Mouse (Mus musculus) MEL (cell line): ENCODE results near the gene Paqr6. TPM values are rescaled to one million over a fixed set of nuclear protein-coding genes. Genes with fewer than 3 reads are reported as not detected.
A peak's percentile ranks its signal among the peaks of the same experiment; 100 is the strongest.
"Not testable (repeated sequence)": the region's sequence is repeated elsewhere in the genome, so short reads cannot be mapped to it uniquely, and the experiment has no call there.

Source experiments
- DNase-seq: peaks from one replicate; pipeline ENCODE4 v3.0.0; 2011; ENCODE audit warnings: low read depth, low spot score
- H3K27ac ChIP-seq: 2 replicates; pipeline ENCODE4 v1.5.1; 2012; ENCODE audit warnings: low read depth, mild to moderate bottlenecking, control low read depth, low read length, moderate library complexity; ENCODE audit not compliant: control insufficient read depth
- H3K27me3 ChIP-seq, 2 experiments: fragments of 150-350 bp in 1 of 2; sonication (generic) in 1 of 2; 2 replicates each; pipeline ENCODE4 v1.6.1; 2012; ENCODE audit warnings: low read length in 2 of 2, mild to moderate bottlenecking in 2 of 2, improper control_type of control experiment in 1 of 2, moderate library complexity in 1 of 2; ENCODE audit not compliant: insufficient read depth in 2 of 2, control insufficient read depth in 1 of 2
- H3K36me3 ChIP-seq, 2 experiments: 2 replicates each; pipeline ENCODE4 v1.6.1; 2012 to 2014; ENCODE audit warnings: low read length in 2 of 2, improper control_type of control experiment in 1 of 2, inconsistent platforms in 1 of 2, mild to moderate bottlenecking in 1 of 2; ENCODE audit not compliant: insufficient read depth in 2 of 2, control insufficient read depth in 1 of 2
- H3K4me1 ChIP-seq, 2 experiments: fragments of 150-350 bp in 1 of 2; sonication (generic) in 1 of 2; 2 replicates each; pipeline ENCODE4 v1.6.1; 2012; ENCODE audit warnings: low read length in 2 of 2, improper control_type of control experiment in 1 of 2, mild to moderate bottlenecking in 1 of 2; ENCODE audit not compliant: insufficient read depth in 2 of 2, control insufficient read depth in 1 of 2
- H3K4me3 ChIP-seq, 2 experiments: fragments of 150-350 bp in 1 of 2; sonication (generic) in 1 of 2; 2 replicates each; pipeline ENCODE4 v1.5.1; 2012; ENCODE audit warnings: low read depth in 2 of 2, low read length in 2 of 2, mild to moderate bottlenecking in 2 of 2, moderate library complexity in 2 of 2, control low read depth in 1 of 2, improper control_type of control experiment in 1 of 2; ENCODE audit not compliant: control insufficient read depth in 1 of 2, insufficient read depth in 1 of 2
- H3K79me2 ChIP-seq: 2 replicates; pipeline ENCODE4 v1.6.1; 2012; ENCODE audit warnings: mild to moderate bottlenecking, low read length, moderate library complexity; ENCODE audit not compliant: control insufficient read depth, poor library complexity, insufficient read depth
- H3K9ac ChIP-seq: 2 replicates; pipeline ENCODE4 v1.6.1; 2012; ENCODE audit warnings: low read depth, mild to moderate bottlenecking, control low read depth, low read length, moderate library complexity; ENCODE audit not compliant: control insufficient read depth, poor library complexity, severe bottlenecking
- H3K9me3 ChIP-seq: fragments of 150-350 bp; sonication (generic); replicated peaks from 2 replicates; pipeline ENCODE4 v1.6.1; 2012; ENCODE audit warnings: mild to moderate bottlenecking, low read length, improper control_type of control experiment, moderate library complexity; ENCODE audit not compliant: insufficient read depth
- POLR2A ChIP-seq, 2 experiments: IDR thresholded peaks; 2 replicates each; pipeline ENCODE4 v1.6.1; 2011 to 2012; ENCODE audit warnings: low read length in 2 of 2, mild to moderate bottlenecking in 2 of 2, control low read depth in 1 of 2, improper control_type of control experiment in 1 of 2, low read depth in 1 of 2, moderate library complexity in 1 of 2; ENCODE audit not compliant: control insufficient read depth in 1 of 2, insufficient read depth in 1 of 2, poor library complexity in 1 of 2
- TBP ChIP-seq: IDR thresholded peaks from 2 replicates; pipeline ENCODE4 v1.8.0; 2011; ENCODE audit warnings: low read depth, low read length, improper control_type of control experiment
- ZMIZ1 ChIP-seq: IDR thresholded peaks from 2 replicates; pipeline ENCODE4 v1.6.1; 2012; ENCODE audit warnings: low read depth, mild to moderate bottlenecking, inconsistent platforms, low read length, improper control_type of control experiment, moderate library complexity
- polyA plus RNA-seq, 2 experiments: library from polyadenylated mRNA; stranded (reverse) in 1 of 2; unstranded in 1 of 2; fragments of >175 nt in 1 of 2; fragments of >200 nt in 1 of 2; gene quantifications; 2 replicates each; pipeline versions ENCODE4 v1.2.1 to v1.2.4; 2012; ENCODE audit warnings: low replicate concordance in 2 of 2, low read depth in 1 of 2; ENCODE audit not compliant: insufficient read length in 2 of 2, insufficient read depth in 1 of 2, missing spikeins in 1 of 2
- total RNA-seq: library from RNA; depleted of rRNA; stranded (reverse); fragments of 300-350 nt; gene quantifications from 2 replicates; pipeline ENCODE4 v1.2.3, GENCODE M21; 2012

Paqr6 gene
- total and polyA plus RNA-seq, 3 experiments: 0.11 TPM; not detected in 2

DNA sequence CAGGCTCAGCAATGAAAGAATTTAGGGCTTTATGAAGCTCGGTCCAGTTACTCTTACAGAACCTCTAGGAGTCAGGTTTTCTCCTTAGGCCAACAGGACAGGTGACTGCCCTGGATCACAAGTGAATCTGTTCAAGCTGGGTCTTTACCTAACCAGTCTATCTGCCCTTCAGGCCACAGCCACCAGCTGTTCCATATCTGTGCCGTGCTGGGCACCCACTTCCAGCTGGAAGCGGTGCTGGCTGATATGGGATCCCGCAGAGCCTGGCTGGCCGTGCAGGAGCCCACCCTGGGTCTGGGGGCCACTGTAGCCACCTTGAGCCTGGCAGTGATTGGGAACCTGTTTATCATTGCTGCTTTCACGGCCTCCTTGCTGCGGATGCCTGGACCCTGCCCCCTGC is 3.1 kb downstream of the Paqr6 start:
- H3K27ac ChIP-seq, H3K4me3 ChIP-seq, DNase-seq, H3K9ac ChIP-seq, H3K27me3 ChIP-seq, H3K4me1 ChIP-seq, H3K9me3 ChIP-seq, H3K79me2 ChIP-seq, H3K36me3 ChIP-seq: not testable (repeated sequence)

DNA sequence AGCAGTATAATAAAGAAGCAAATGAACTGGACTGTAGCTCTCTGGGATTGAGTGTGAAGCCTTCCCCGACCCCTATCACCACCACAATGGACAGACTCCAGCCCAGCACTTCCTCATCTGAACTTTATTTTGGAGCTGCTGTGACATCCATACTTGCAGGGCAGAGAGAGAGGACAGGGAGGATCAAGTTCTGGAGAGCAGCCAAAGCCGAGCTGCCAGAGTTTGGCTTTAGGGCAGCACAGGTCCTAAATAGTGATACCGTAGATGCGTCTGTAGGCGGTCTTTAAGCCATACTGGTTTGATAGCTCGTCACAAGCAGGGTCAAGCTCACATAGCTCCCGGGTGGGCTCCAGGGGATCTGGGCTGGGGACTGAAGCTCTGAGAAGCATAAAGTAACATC is 4.1 kb downstream of the Paqr6 start:
- not testable (repeated sequence) for H3K4me1 ChIP-seq, H3K27me3 ChIP-seq, H3K9ac ChIP-seq, H3K36me3 ChIP-seq, H3K4me3 ChIP-seq, H3K9me3 ChIP-seq, DNase-seq, H3K79me2 ChIP-seq, H3K27ac ChIP-seq

DNA sequence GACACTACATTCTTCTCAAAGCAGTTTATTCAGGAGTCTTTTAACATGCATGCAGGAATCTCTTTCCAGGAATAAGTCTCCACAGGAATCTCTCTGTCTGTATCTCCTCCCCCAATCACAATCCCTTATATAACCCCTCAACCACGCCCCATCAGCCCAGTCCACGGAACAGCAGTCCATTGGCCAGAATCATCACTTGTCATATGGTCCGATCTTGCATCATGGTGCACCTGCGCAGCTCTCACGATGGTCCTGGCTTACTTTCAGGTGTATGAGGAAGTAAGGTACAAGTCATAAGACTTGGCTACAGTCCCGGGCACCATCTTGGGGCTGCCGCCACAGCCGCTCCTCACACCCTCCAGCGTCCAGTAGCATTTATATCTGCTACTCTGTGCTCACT is 8.3 kb downstream of the Paqr6 start, which contains the start of gene Bglap3:
Gene Bglap3 (minus strand): TSS at position 101 of the 400 bp plus-strand sequence.
- not testable (repeated sequence) for DNase-seq, H3K9me3 ChIP-seq, H3K79me2 ChIP-seq, H3K27me3 ChIP-seq, H3K9ac ChIP-seq, H3K4me1 ChIP-seq, H3K4me3 ChIP-seq, H3K36me3 ChIP-seq, H3K27ac ChIP-seq

DNA sequence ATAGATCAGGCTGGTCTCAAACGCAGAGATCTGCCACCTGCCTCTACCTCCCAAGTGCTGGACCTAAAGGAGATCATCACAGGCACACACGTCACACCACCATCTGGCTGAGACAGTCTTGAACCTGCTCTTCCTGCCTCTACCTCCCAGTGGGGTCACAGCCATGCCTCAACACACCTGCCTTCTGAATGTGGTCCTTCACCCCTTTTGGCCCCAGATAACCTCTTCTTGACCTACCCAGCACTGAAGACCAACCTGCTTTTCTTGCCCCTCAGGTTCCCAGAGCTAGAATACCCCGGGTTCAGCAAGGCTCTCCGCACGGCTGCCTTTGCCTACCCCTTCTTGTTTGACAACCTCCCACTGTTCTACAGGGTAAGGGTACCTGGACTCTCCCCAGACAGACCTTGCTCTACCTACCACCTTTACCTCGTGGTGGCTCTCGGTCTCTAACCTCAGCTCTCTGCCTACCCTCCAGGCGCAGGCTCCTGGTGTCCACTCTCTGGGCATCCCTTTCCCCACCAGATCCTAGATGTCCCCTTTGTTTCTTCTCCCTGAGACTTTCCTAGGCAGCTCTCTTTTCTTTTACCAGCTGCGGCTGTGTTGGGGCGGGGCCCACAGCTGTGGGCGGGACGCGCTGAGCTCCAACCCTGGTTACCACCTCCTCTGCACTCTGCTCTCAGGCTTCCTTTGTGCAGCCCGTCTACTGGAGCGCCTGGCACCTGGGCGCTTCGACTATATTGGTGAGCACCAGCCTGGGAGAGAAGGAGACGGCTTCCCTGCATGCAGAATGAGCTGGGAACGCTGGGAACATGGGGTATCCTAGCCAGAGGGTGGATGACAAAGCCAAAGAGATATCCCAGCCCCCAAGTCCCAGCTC is 11.6 kb downstream of the Paqr6 start:
- H3K4me3 ChIP-seq: peak overlapping the region; percentile 25 to 31; a peak in 3 of 4 replicates
- DNase-seq: peak; percentile 75

DNA sequence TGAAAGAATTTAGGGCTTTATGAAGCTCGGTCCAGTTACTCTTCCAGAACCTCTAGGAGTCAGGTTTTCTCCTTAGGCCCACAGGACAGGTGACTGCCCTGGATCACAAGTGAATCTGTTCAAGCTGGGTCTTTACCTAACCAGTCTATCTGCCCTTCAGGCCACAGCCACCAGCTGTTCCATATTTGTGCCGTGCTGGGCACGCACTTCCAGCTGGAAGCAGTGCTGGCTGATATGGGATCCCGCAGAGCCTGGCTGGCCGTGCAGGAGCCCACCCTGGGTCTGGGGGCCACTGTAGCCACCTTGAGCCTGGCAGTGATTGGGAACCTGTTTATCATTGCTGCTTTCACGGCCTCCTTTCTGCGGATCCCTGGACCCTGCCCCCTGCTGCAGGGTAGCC is 12.3 kb downstream of the Paqr6 start:
- H3K36me3 ChIP-seq, H3K27me3 ChIP-seq, H3K9me3 ChIP-seq, H3K4me1 ChIP-seq, H3K27ac ChIP-seq, H3K79me2 ChIP-seq, DNase-seq, H3K9ac ChIP-seq, H3K4me3 ChIP-seq: not testable (repeated sequence)

More for the DNA sequence above, 11.6 kb downstream of the Paqr6 start:
- peak overlapping the region; percentile 47; the same call in 1 of the 2 replicates for H3K9ac ChIP-seq
- H3K27me3 ChIP-seq, H3K4me1 ChIP-seq, H3K36me3 ChIP-seq, H3K27ac ChIP-seq, H3K79me2 ChIP-seq, H3K9me3 ChIP-seq: not testable (repeated sequence)
- peak in 1 of 2 experiments; percentile 55; a peak in 1 of 4 replicates for TF ChIP-seq POLR2A (IDR thresholded peaks at IDR 0.05; ENCODE audit: control insufficient read depth in 1 of 2, insufficient read depth in 1 of 2, low read depth in 1 of 2, low read length in 2 of 2, poor library complexity in 1 of 2)
- TF ChIP-seq TBP: peak; percentile 83
- TF ChIP-seq ZMIZ1: peak; percentile 70; the same call in 1 of the 2 replicates

DNA sequence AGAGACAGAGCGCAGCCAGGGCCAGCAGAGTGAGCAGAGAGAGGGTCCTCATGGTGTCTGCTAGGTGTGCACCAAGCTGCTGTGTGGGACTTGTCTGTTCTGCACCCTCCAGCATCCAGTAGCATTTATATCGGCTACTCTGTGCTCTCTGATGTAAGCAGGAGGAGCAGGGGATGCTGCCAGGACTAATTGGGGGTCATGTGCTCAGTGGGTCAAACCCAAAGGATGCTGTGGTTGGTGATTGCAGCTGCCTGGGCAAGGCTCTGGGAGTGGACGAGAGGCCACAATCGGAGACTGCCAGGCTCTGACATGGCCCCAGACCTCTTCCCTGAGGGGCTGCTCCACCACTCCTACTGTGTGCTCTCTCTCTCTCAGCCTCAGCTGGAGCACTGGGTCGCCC is 14.2 kb downstream of the Paqr6 start, which contains the start of gene Bglap2:
Gene Bglap2 (minus strand): TSS at position 101 of the 400 bp plus-strand sequence.
- not testable (repeated sequence) for H3K4me1 ChIP-seq, H3K9ac ChIP-seq, DNase-seq, H3K36me3 ChIP-seq, H3K79me2 ChIP-seq, H3K27me3 ChIP-seq, H3K9me3 ChIP-seq, H3K27ac ChIP-seq, H3K4me3 ChIP-seq
